ENCODE assay signal across 31 mouse cellular contexts in the genomic region with DNA sequence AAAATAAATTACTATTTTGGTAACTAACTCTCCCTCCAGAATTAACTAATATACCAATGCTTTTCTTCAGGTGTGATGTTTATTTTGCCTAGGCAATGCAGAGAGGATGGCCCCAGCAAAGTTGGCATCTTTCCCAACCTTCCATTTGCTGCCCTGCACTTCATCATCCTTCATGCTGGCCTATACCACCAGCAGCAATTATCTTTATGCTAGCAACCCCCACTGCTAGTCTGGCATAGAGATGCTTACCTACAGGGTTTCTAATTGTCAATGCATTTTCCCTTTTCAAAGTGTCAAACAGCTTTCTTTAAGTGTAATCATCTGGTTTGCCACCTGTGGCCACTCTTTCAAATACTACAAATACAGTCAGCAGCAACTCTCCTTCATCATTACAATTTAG.
A peak's percentile ranks its signal among the peaks of the same experiment; 100 is the strongest.
DNase-seq lines count a peak whose midpoint lies in the region; ATAC-seq lines count a peak whose summit lies in the region.
"Had no signal": no experiment of that assay in that cellular context is flagged by ENCODE, and none has a peak within 500 bp of the region (broad histone marks: within the 10 kb centered on the region; RNA-seq: fewer than 3 reads in every experiment).

No protein-coding gene starts in this region.

- ATAC-seq in forebrain, embryonic 14.5 days = peak; percentile 44; the same call in 1 of the 2 replicates
- ATAC-seq in midbrain, embryonic 14.5 days (ENCODE audit: low FRiP score, low TSS enrichment) = no peak
- ATAC-seq in midbrain, embryonic 13.5 days = no peak
- ATAC-seq: intestine, embryonic 15.5 days; lung, postnatal 0 days; midbrain, embryonic 15.5 days; Patski had no signal

- no peak overlapping the region for H3K4me2 ChIP-seq in forebrain, embryonic 14.5 days (ENCODE audit: low read length)
- no peak overlapping the region for H3K4me2 ChIP-seq in midbrain, embryonic 14.5 days (ENCODE audit: low read length)
- H3K4me2 ChIP-seq in midbrain, embryonic 13.5 days (replicated peaks) = no peak overlapping the region
- H3K4me2 ChIP-seq: embryonic facial prominence, embryonic 15.5 days; hindbrain, embryonic 15.5 days; intestine, embryonic 15.5 days; limb, embryonic 15.5 days; liver, embryonic 13.5 days; midbrain, embryonic 15.5 days had no signal

- no peaks in the 10 kb centered on the region for H3K36me3 ChIP-seq in forebrain, embryonic 14.5 days (ENCODE audit: control insufficient read depth, insufficient read depth, low read length)
- no peaks in the 10 kb centered on the region for H3K36me3 ChIP-seq in forebrain, embryonic 10.5 days (replicated peaks)
- no peaks in the 10 kb centered on the region for H3K36me3 ChIP-seq in midbrain, embryonic 14.5 days (ENCODE audit: control insufficient read depth, insufficient read depth, low read length)
- H3K36me3 ChIP-seq in midbrain, embryonic 13.5 days = no peaks in the 10 kb centered on the region
- H3K36me3 ChIP-seq: embryonic facial prominence, embryonic 10.5 days; embryonic facial prominence, embryonic 15.5 days; hindbrain, embryonic 15.5 days; intestine, embryonic 15.5 days; limb, embryonic 10.5 days; limb, embryonic 15.5 days; liver, embryonic 13.5 days; midbrain, embryonic 15.5 days had no signal

- no peaks in the 10 kb centered on the region for H3K27me3 ChIP-seq in forebrain, embryonic 14.5 days (replicated peaks; ENCODE audit: control insufficient read depth, insufficient read depth, low read length)
- no peaks in the 10 kb centered on the region for H3K27me3 ChIP-seq in forebrain, embryonic 10.5 days (ENCODE audit: poor library complexity, severe bottlenecking)
- no peaks in the 10 kb centered on the region for H3K27me3 ChIP-seq in midbrain, embryonic 14.5 days (ENCODE audit: control insufficient read depth, insufficient read depth, low read length)
- no peaks in the 10 kb centered on the region for H3K27me3 ChIP-seq in midbrain, embryonic 13.5 days
- H3K27me3 ChIP-seq: embryonic facial prominence, embryonic 15.5 days; hindbrain, embryonic 15.5 days; intestine, embryonic 15.5 days; limb, embryonic 15.5 days; liver, embryonic 13.5 days; megakaryocyte, embryonic 14.5 days; midbrain, embryonic 15.5 days; Patski had no signal

- H3K9ac ChIP-seq in forebrain, embryonic 14.5 days (ENCODE audit: low read length) = no peak overlapping the region
- no peak overlapping the region for H3K9ac ChIP-seq in midbrain, embryonic 14.5 days (replicated peaks; ENCODE audit: low read length)
- no peak overlapping the region for H3K9ac ChIP-seq in midbrain, embryonic 13.5 days (replicated peaks)
- H3K9ac ChIP-seq: embryonic facial prominence, embryonic 15.5 days; hindbrain, embryonic 15.5 days; intestine, embryonic 15.5 days; limb, embryonic 15.5 days; liver, embryonic 13.5 days; midbrain, embryonic 15.5 days had no signal

- no peaks in the 10 kb centered on the region for H3K9me3 ChIP-seq in forebrain, embryonic 14.5 days (replicated peaks; ENCODE audit: control insufficient read depth, low read length)
- H3K9me3 ChIP-seq in forebrain, embryonic 10.5 days = no peaks in the 10 kb centered on the region
- H3K9me3 ChIP-seq in midbrain, embryonic 14.5 days (ENCODE audit: control insufficient read depth, low read length) = no peaks in the 10 kb centered on the region
- no peaks in the 10 kb centered on the region for H3K9me3 ChIP-seq in midbrain, embryonic 13.5 days
- H3K9me3 ChIP-seq: embryonic facial prominence, embryonic 10.5 days; embryonic facial prominence, embryonic 15.5 days; hindbrain, embryonic 15.5 days; intestine, embryonic 15.5 days; limb, embryonic 10.5 days; limb, embryonic 15.5 days; liver, embryonic 13.5 days; megakaryocyte, embryonic 14.5 days; midbrain, embryonic 15.5 days had no signal

- H3K27ac ChIP-seq in forebrain, embryonic 14.5 days (ENCODE audit: low read depth, low read length) = no peak overlapping the region
- H3K27ac ChIP-seq in forebrain, embryonic 10.5 days = no peak overlapping the region
- no peak overlapping the region for H3K27ac ChIP-seq in midbrain, embryonic 14.5 days (replicated peaks; ENCODE audit: low read depth, low read length)
- H3K27ac ChIP-seq in midbrain, embryonic 13.5 days = no peak overlapping the region
- H3K27ac ChIP-seq: embryonic facial prominence, embryonic 10.5 days; embryonic facial prominence, embryonic 15.5 days; hindbrain, embryonic 15.5 days; intestine, embryonic 15.5 days; kidney, postnatal 0 days; limb, embryonic 10.5 days; limb, embryonic 15.5 days; liver, embryonic 13.5 days; midbrain, embryonic 15.5 days; stomach, postnatal 0 days had no signal

- H3K4me3 ChIP-seq in forebrain, embryonic 14.5 days (ENCODE audit: low read depth, low read length) = no peak overlapping the region
- no peak overlapping the region for H3K4me3 ChIP-seq in forebrain, embryonic 10.5 days
- no peak overlapping the region for H3K4me3 ChIP-seq in midbrain, embryonic 14.5 days (replicated peaks; ENCODE audit: low read depth, low read length)
- no peak overlapping the region for H3K4me3 ChIP-seq in midbrain, embryonic 13.5 days (replicated peaks)
- H3K4me3 ChIP-seq: embryonic facial prominence, embryonic 10.5 days; embryonic facial prominence, embryonic 15.5 days; hindbrain, embryonic 15.5 days; intestine, embryonic 15.5 days; limb, embryonic 10.5 days; limb, embryonic 15.5 days; liver, embryonic 13.5 days; megakaryocyte, embryonic 14.5 days; midbrain, embryonic 15.5 days had no signal

- DNase-seq in cerebellum, postnatal 10 days = peak; percentile 39 to 47
- DNase-seq in cerebellum, adult 11 months = no peak
- DNase-seq in forebrain, embryonic 14.5 days (ENCODE audit: low spot score) = peak; percentile 44
- DNase-seq in forebrain, embryonic 10.5 days (ENCODE audit: extremely low spot score, low spot score) = no peak
- peak; percentile 6 for DNase-seq in midbrain, embryonic 14.5 days
- no peak for DNase-seq in B cell, adult 2 months
- DNase-seq: adrenal gland, postnatal 10 days; cerebellum, adult 9-10 months; gastrocnemius, postnatal 14 days; heart, postnatal 14 days; kidney, adult 8-10 months; kidney, postnatal 4 days; liver, embryonic 13.5 days; lung, adult 18-20 months; lung, postnatal 4 days; right cerebral cortex, postnatal 4 days; thymus, adult 18-20 months; thymus, postnatal 25 days had no signal

- no peaks in the 10 kb centered on the region for H3K4me1 ChIP-seq in forebrain, embryonic 14.5 days (ENCODE audit: control insufficient read depth, insufficient read depth, low read length)
- H3K4me1 ChIP-seq in forebrain, embryonic 10.5 days = no peaks in the 10 kb centered on the region
- no peaks in the 10 kb centered on the region for H3K4me1 ChIP-seq in midbrain, embryonic 14.5 days (ENCODE audit: control insufficient read depth, insufficient read depth, low read length)
- H3K4me1 ChIP-seq in midbrain, embryonic 13.5 days (replicated peaks) = no peaks in the 10 kb centered on the region
- H3K4me1 ChIP-seq: embryonic facial prominence, embryonic 10.5 days; embryonic facial prominence, embryonic 15.5 days; hindbrain, embryonic 15.5 days; intestine, embryonic 15.5 days; limb, embryonic 10.5 days; limb, embryonic 15.5 days; liver, embryonic 13.5 days; megakaryocyte, embryonic 14.5 days; midbrain, embryonic 15.5 days had no signal

Comparison
In these comparisons a context has a peak if more than half of its experiments do, and no peak if none do; other contexts are left out.
1. DNase-seq: peak in cerebellum, postnatal 10 days (2 of 2), forebrain, embryonic 14.5 days (single experiment) and midbrain, embryonic 14.5 days (single experiment); none in cerebellum, adult 11 months (single experiment), forebrain, embryonic 10.5 days (single experiment) and B cell, adult 2 months (0 of 2).